Mouse (Mus musculus): ENCODE measurements at regions not wholly inside any gene's neighbourhood (a gene's known extent, or its start where the extent isn't known, plus 50 kb on each side); places are given as distances from the start of the nearest gene placed in this dataset.
A peak's percentile ranks its signal among the peaks of the same experiment; 100 is the strongest.

DNA sequence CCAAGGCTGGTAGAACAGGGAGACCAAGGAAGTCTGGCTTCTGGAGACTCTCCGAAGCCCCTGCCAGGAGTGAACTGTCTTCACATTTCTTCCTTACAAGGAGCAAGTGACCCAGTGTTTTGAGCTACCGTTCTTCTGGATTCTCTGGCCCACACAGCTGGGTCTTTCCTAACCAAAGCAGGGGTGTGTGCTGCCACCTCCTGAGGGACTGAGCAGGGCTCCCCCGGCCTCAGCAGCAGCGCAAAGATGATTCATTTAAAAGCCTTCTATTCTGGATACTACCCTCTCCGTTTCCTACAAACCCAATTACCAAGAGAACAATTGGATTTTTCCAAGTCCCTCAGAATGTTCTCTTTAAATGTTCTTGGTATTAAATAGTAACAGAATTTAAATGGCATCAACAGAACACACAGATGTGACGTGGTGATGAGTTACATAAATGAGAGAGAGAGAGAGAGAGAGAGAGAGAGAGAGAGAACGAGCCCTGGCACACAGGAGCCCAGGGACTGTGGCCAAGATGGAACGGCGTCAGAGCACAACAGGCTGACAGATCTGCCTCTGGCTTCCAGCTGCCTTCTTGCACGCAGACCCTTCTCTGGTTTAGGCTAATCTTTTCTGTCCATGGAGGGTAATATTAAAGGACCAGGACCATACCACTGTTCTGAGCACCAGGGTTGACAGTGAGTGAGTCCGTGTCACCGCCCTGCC lies 191.6 kb downstream of the Agtpbp1 start:
- no peak for DNase-seq (ENCODE audit: low read depth, low spot score)

DNA sequence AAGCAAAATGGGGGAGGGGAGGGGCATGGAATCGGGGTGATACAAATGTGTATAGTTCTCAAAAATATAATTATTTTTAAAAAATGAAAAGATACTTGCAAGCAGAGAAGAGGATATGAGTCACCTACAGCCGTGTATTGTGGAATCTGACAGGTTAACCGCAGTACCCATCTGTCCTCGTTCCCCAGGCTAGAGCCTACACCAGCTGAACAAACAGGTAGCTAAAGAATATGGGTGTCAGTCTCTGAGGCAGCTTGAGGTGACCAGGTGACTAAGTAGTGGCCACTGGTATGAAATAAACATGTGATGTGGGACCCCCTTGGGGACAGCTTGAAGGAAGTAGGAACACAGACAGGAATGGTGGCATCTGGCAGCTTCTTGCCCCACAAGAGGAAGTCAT lies 192.2 kb downstream of the Agtpbp1 start:
- no peak for DNase-seq (ENCODE audit: low read depth, low spot score)

DNA sequence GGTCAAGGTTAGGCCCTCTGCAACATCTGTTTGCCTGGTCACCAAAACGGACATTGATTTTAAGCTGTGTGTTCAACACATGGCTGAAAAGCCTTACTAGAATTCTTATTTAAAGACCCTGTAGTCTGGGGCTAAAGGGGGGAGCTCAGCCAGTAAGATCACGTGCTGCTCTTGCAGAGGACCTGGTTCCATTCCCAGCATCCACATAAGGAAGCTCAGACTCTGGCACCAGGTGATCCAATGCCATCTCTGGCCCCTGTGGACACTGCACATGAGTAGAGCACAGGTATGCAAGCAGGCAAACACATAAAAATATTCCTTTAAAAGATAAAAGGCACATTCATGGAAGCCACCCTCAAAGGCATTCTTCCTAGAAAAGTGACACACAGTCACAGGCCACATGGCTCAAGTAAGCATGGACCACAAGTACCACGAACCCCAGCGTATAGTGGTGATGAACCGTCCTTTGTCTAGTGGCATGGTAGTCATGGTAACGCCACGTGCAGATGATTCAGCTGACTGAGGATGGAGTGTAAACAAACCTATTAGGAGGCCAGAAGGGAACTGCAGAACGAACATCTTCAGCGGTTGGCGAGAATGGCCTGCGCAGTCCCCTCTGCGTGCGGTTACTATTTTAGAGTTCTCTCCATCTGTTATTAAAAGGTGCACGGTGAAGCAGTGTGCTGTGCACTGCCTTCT lies 197.3 kb downstream of the Agtpbp1 start:
- DNase-seq (ENCODE audit: low read depth, low spot score), result no peak

DNA sequence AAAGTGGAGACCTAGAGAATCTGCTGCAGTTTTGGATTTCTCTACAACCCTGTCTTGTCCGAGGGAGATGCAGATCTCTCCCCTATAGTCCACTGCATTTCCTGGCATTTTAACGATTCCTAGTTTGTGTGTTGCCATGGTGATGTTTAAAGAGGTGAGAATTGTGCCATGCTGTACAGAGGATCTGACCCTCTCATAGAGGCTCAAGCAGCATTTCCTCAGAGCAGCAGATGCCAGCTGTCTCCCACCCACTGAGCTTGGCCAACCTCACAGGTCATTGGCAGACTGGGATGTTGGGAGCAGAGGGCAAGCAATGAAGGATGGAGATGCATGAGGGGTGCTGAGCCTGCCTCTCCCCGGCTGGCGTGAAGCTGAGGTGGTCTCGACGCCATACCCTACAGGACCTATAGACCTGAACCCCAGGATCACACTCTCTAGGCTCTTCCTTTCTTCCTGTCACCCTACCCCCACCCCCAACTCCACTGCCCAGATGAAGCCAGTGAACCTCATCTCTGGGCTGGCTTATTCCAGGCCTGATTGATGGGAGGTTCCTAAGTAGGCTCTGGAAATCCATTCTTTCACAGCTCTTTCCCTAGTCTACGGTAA lies 198.0 kb downstream of the Agtpbp1 start:
- DNase-seq (ENCODE audit: low read depth, low spot score), result no peak

DNA sequence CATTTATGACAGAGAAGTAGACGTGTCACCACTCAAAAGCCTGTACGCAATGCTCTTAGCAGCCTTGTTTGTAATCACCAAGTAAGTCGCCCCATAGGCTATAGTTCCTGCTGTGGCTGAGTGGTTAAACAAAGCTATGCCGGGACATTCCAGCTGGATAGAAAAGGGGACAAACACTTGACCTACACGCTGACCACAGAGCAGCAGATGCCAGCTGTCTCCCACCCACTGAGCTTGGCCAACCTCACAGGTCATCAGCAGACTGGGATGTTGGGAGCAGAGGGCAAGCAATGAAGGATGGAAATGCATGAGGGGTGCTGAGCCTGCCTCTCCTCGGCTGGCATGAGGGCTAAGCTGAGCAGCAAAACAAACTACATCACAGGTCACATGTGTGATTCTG lies 199.2 kb downstream of the Agtpbp1 start:
- DNase-seq (ENCODE audit: low read depth, low spot score), result no peak

DNA sequence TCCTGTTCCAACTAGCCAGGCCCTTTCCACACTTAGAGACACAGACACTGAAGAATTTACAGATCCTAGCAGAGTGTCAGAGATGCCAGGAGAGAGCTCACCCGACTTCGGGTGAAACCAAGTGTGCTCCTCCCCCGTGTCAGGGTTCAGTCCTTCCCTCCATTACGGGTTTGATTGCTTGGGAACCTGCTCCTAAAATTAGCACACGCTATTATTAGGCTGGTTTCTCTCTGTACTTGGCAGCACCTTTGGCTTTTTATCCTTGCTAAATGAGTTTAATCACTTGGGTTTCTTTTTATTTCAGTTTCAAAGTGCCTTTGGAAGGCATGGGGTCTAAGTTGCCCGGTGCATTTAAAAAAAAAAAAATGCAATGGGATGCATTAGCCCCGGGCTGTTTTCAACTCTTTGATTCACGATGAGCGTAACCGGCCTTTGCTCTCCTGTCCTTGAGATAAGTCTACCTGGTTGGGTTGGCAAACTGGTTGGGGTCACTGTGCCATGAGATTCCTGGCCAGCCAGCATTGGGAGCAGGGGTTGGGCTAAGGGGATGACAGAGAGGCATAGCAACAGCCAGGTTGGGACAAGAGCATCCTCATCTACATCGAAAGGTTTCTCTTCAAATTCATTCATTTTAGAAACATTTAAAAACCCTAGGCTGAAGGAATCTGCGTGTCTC lies 214.7 kb downstream of the Agtpbp1 start:
- no peak for DNase-seq (ENCODE audit: low read depth, low spot score)

DNA sequence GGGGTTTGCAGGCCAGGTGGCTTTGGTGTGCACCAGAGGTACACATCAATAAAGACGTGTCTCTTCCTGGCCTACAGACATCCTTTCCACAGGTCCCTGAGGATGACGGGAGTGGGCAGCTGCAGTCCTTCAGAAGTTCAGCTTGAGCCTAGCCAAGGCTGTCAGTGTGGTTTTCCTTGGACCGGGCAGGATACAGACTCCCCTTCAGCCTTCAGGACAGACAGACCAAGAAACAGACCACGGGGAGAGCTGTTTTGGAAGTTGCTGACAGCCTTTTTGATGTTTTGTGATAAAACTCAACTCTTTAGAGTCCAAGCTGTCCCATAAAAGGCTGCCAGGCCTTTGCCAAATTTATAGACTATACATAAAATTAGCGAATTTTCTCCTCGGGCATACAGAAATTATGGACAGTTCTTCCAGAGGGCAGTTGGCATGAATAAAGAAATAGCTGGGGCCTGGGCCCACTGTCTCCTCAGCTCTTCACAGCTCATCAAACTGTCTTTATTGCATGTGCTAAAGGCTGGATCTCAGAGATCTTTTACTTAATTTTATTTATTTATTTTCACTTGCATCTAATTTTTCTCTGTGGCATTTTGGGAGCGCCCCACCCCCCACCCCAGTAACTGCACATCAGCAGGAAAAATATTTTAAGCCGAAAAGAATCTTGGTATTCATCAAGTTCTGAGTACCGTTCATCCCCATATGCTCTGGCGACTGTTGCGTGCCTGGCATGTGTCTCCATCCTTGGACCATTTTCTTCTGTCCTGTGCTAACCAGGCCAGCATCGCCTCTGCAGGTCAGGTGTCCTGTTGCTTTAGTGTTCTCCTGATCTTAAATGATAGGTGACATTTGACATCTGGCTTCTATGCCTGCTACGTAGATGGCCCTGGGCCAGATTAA lies 216.2 kb downstream of the Agtpbp1 start:
- DNase-seq (ENCODE audit: low read depth, low spot score), result no peak

DNA sequence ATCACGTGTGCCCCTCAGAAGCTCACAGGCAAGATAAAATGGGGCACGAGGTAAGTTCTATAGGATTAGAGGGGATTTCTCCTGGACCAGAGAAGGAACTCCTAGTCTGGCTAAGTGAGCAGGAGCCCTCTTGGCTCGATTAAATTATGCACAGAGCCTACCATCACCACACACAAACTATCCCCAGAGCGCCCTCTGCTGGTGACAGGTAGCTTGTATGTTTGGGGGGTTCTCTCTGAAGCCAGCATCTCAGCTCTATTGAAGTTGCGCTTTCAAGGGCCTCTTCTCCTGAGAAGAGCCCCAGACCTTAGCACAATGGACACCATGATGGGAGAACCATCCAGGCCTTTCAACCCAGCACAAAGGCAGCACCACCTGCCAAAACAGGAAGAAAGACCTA lies 219.6 kb downstream of the Agtpbp1 start:
- peak; percentile 65 for DNase-seq (ENCODE audit: low read depth, low spot score)

DNA sequence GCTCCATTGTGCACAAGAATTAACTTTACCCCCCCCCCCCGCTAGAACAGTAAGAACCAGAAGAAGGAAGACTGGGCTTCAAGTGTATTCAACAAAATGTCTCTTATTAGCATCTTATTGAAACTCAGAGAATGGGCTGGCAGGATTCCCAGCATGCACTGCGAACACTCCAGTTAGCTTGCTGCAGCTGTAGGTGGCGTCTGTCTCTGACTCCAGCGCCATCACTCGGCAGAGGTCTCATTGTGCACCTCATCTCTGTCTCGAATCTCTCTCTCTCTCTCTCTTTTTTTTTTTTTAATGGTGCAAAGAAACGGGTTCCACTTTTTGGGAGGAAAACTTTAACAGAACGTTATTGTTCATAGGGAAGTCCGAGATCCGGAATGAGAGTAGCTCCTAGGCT lies 221.6 kb downstream of the Agtpbp1 start:
- no peak for DNase-seq (ENCODE audit: low read depth, low spot score)

DNA sequence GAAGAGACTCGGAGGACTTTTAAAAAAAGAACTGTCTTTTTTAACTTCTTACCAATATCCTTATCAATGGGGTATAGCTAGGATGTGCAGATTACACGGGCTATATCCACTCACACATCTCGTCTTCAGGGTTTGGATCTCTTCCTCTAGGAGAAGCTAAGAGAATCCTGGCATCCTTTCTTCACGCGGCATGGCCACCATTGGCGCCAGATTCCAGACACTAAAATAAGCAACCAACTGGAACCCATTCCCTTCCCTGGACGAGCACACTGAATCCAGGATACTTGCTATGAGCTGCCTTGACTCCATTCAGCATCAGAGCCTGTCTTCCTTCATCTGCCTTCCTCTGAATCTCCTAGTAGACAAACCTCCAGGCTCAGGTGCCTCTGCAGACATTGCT lies 223.7 kb downstream of the Agtpbp1 start:
- DNase-seq (ENCODE audit: low read depth, low spot score), result no peak

DNA sequence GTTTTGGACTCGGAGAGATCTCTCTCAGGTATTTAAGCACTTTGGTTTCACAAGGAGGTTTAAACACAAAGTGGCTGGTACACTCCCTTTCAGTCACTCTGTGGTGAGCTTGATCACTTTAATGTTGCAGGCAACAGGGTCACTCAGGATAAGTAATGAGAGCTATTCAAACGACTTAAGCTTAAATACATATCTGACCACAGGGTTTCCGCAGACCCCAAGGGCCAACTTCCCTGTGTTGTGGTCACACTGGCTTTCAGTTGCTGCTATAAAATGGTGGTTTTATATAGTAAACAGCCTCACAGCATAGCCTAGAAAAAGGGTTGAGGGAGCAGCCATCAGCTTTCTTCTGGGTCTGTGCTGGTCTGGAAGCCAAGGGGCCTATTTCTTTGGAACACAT lies 225.0 kb downstream of the Agtpbp1 start:
- DNase-seq (ENCODE audit: low read depth, low spot score), result no peak

DNA sequence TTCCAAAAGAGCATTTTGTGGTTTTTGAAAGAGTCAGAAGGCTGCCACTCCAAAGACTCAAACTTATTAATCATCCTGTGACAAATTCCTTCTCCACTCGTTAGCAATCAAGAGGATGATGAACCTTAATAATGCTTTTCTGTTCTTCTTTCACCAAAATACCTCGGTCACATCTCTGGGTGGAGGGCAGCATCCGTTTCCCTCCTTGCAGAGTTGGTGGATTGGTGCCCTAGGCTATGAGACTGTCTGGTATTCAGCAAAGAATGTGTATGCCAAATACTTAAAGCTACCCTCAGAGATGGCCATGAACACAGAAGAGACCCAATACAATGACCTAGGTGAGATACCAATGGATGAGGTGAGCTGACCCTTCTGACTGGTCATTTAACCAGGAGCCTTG lies 226.6 kb downstream of the Agtpbp1 start:
- DNase-seq (ENCODE audit: low read depth, low spot score), result no peak

DNA sequence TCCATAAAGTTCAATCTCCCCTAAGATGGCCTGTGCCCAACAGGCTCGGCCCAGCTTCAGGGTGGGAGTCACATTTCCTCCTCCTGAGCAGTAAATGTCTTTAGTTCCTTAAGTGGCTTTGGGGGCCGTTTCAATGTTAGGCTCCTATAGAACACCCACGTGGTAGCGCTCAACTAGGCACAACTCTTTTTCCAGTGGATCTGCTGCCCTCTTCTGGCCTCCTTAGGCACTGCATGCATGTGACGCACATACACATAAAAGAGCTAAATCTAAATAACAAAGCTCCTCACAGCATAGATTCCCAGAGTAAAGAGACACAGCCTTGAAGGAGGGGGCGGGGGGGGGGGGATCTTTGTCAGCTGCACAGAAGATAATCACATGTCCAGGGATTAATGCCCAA lies 233.6 kb downstream of the Agtpbp1 start:
- peak; percentile 5 for DNase-seq (ENCODE audit: low read depth, low spot score)

DNA sequence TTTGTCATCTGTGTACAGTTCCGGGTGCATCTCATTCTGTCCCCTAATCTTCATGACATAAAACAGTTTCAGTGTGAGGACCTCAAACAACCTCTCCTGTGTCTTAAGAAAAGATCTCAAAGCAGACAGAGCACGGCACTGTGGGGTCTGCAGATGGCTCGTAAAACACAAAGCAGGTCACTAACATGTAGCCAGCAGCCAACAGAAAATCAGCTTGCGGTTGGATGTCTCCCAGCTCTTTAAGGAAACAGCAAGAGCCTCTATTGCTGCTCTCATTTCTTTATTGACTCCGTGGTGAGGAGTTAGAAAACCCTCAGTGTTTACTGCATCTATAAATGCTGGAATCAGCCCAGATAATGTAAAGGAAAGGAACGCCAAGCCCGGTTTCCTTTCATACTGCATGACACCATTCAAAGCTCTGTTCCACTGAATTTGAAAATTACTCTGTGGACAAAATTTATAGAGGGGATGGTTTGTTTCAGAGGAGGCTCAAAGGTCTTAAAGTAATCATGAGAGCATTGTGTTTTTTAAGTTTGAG lies 234.3 kb downstream of the Agtpbp1 start:
- DNase-seq (ENCODE audit: low read depth, low spot score), result no peak

DNA sequence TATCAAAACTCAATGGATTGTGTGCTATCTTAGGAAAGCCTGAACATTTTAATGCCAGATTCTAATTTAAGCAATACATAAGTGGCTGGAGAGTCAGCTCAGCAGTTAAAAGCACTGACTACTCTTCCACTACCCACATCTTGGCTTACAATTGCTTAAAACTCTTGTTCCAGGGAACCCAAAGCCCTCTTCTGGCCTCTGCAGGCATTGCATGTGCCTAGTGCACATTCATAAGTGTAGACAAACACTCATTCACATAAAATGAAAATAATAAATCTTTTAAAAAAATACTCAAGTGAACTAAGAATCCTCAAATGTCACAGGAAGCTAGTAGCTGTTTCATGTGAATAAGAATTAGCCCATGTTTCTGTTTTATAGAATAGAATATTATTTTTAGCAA lies 236.5 kb downstream of the Agtpbp1 start:
- DNase-seq (ENCODE audit: low read depth, low spot score), result no peak

DNA sequence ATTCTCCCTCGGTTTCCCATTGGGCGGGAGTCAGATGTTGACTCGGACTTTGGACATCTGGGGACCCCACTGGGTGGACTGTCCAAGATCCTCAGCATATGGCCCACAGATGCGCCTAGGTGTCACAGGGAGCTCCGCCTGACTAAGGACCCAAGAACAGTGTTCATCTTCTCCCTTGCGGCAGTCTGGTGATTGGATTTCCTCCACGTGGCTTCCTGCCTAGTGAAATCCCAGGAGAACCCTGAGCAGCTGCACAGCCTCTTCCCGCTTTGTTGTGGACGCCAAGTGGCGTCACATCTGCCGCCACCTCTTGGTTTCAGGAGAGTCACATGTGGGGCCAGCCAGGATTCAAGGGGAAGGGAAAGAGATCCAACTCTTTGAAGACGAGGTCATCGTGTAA lies 243.2 kb downstream of the Agtpbp1 start:
- DNase-seq (ENCODE audit: low read depth, low spot score), result no peak

DNA sequence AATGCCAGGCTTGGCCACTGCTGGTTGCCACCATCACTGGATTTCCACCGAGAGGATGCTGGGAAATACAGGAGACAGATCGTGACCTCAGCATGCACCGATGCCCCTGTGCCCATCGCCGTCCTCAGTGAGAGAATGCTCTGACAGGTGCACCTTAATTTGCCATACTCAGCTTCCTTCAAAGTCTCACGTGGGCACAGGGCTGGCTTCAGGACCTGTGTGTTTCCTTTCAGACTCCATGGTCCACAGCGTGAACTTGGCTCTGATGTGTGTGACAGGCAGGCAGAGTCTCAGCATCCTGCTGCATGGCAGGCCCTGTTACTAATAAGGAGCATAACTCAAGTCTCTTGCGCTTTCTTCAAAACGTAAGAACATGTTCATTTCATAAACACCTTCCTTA lies 246.6 kb downstream of the Agtpbp1 start:
- DNase-seq (ENCODE audit: low read depth, low spot score), result no peak

DNA sequence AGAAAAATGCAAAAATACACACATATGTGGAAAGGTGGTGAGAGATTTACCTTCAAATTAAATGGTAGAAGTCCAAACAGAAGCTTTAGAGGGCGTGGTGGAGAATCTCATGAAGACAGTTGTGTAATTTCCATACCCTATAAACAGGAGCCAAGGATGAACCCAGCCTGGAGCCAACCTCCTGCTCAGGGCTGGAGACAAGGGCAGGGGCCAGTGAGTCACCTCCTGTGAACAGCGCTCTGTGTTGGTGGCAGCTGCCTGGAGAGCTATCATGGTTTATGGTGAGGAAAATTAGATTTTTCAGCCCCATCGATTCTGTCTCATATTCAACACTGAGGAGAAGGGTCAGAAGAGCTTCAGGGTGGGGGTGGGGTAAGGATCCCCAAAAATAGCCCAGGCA lies 261.1 kb downstream of the Agtpbp1 start:
- no peak for DNase-seq (ENCODE audit: low read depth, low spot score)

DNA sequence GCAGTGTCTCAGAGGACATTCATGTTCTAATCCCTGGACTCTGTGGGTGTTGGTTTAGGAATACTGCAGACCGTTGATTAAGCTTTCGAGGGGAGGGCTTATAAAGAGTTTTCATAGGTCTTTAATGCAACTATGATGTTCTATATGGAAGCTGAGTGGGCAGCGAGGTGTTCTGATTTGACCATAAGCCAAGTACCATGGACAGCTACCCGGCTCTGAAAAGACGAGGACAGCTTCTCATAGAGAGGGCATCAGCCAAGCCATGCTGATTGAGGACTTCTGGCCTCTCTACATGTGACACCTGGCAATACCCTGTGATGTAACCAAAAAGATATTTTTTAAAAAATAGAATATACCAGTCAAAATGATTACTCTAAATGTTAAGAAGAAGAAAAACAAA lies 261.6 kb downstream of the Agtpbp1 start:
- DNase-seq (ENCODE audit: low read depth, low spot score), result no peak

DNA sequence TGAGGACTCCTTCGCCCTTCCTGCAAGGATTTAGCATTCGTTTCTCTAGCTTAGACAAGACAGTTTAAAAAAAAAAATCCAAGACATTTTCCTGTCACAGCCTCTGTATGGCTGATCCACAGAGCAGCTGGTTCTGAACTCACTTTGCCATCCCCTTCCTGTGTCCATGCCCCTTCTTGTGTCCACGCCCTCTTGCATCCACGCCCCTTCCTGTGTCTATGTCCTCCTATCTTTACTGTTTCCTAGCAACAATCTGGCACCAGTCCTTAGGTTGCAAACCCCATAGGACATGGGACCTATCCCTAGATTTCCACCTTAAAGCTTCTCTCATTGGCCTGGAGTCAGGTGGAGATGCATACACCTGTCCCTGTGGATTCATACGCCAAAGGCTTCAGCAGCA lies 264.8 kb downstream of the Agtpbp1 start:
- DNase-seq (ENCODE audit: low read depth, low spot score), result no peak

DNA sequence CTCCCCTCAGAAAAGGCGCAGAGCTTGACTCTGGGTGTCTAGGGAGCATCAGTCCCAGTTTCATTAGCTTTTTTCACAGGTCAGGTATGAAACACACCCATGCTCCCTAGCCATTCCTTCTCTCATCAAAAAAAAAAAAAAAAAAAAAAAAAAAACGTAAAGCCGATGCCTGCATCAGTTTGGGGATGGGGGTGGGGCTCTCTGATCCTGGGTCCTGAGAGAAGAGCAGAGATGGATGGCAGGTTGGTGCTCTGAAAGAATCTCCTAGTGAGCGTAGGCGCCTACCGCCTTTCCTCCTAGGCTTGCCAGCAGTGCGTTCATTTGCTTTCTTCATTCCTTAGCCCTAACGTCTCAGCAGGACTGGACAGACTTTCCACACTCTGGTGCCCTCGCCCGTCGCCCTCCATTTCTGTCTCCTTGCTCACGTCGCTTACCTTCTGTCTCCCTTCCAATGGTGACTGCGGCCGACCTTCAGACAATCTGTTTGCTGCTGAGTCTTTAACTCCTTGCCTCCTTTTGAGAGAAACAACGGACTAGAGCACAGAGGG lies 267.5 kb downstream of the Agtpbp1 start:
- no peak for DNase-seq (ENCODE audit: low read depth, low spot score)
